Mouse (Mus musculus) bone marrow macrophage, adult 2 months (primary cell): ENCODE measurements around the gene Cfap73. TPM values are rescaled to one million over a fixed set of nuclear protein-coding genes. Genes with fewer than 3 reads are reported as not detected.

Source experiments
- H3K27ac ChIP-seq: 2 replicates; pipeline ENCODE4 v1.5.1; 2012; ENCODE audit warnings: low read depth, low read length; ENCODE audit not compliant: insufficient read depth
- H3K4me1 ChIP-seq: 2 replicates; pipeline ENCODE4 v1.6.1; 2012; ENCODE audit warnings: low read length; ENCODE audit not compliant: control insufficient read depth, insufficient read depth
- H3K4me3 ChIP-seq: 2 replicates; pipeline ENCODE4 v1.5.1; 2012; ENCODE audit warnings: mild to moderate bottlenecking, low read length, moderate library complexity; ENCODE audit not compliant: insufficient read depth
- CTCF ChIP-seq: IDR thresholded peaks from 2 replicates; pipeline ENCODE4 v1.5.1; 2012; ENCODE audit warnings: low read depth, mild to moderate bottlenecking, low read length, moderate library complexity
- POLR2A ChIP-seq: IDR thresholded peaks from 2 replicates; pipeline ENCODE4 v1.6.1; 2012; ENCODE audit warnings: mild to moderate bottlenecking, low read depth, low read length, borderline replicate concordance
- polyA plus RNA-seq: library from polyadenylated mRNA; stranded (reverse); fragments of >200 nt; gene quantifications from 2 replicates; pipeline ENCODE4 v1.2.4, GENCODE M21; 2012; ENCODE audit not compliant: missing spikeins, insufficient read depth, insufficient read length

The Cfap73 gene
- polyA plus RNA-seq, 1 experiment: not detected

DNA sequence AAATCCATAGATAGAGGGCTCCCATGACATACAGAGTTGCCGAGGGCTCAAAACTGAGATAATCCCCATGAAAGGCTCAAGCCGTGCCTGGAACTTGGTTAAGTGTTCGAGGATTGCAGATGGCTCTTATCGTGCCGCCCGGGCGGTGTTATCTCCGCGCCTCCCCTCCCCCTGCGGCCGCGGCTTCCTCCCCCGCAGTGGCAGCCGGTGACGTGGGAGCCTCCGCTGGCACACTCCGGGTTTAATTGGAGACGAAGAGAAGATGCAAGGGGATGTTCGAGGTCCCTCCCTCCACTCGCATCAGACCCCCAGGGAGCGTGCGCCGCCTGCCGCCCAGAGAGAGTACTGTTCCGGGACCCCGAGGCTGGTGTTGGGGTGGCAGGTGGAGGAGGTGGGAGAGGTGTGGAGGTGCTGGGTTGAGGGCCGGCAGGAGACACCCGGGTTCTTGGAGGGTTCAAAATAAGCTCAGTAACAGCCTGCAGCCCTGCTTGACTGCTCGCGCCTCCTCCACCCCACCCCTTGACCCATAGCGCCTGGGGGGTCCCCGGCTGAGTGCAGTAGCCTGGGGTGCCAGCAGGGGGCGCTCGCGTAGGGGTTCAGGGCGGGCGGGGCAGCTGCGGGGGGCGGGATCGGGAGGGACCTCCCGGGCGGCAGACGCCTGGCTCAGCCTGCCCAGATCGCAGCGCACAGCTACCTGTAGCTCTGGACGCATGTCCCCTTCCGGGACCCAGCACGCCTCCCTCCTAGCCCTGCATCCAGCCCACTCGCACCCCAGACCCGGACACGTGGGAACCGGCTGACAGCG lies 14.7 kb upstream of the Cfap73 start, which contains the start of gene Rasal1:
TSS of gene Rasal1 (plus strand) at position 244 of the 805 bp plus-strand sequence.
- TF ChIP-seq POLR2A (no peak), CTCF (peak; percentile 89)
- Histone ChIP-seq H3K27ac (peak within 1 kb of the TSS; percentile 30; the same call in 1 of the 2 replicates), H3K4me1 (peaks cover 16% of the 10 kb centered on the region), H3K4me3 (peak within 1 kb of the TSS; percentile 60)

- H3K4me1 ChIP-seq: peaks cover 21% of the 10 kb centered on the region
- peak overlapping the region; percentile 41 for H3K4me3 ChIP-seq
- no peak for TF ChIP-seq CTCF
- TF ChIP-seq POLR2A: no peak
- H3K27ac ChIP-seq: peak overlapping the region; percentile 30; the same call in 1 of the 2 replicates
These were observed 13.9 kb upstream of the Cfap73 start for GRCm38 (mm10) chr5:120647814-120648491.

GRCm38 (mm10) chr5:120647361-120647760 lies 13.3 kb upstream of the Cfap73 start:
- TF ChIP-seq CTCF (no peak), POLR2A (no peak)
- H3K27ac ChIP-seq: no peak overlapping the region
- peaks cover 21% of the 10 kb centered on the region for H3K4me1 ChIP-seq
- H3K4me3 ChIP-seq: no peak overlapping the region

- Histone ChIP-seq H3K4me1 (peaks cover 21% of the 10 kb centered on the region), H3K27ac (no peak overlapping the region), H3K4me3 (no peak overlapping the region)
- TF ChIP-seq POLR2A: no peak
- TF ChIP-seq CTCF: no peak
These were observed 11.8 kb upstream of the Cfap73 start for GRCm38 (mm10) chr5:120645851-120646250.

GRCm38 (mm10) chr5:120644227-120644626 lies 10.2 kb upstream of the Cfap73 start:
- peaks cover 21% of the 10 kb centered on the region for H3K4me1 ChIP-seq
- TF ChIP-seq CTCF (no peak), POLR2A (no peak)
- no peak overlapping the region for H3K27ac ChIP-seq
- H3K4me3 ChIP-seq: no peak overlapping the region

DNA sequence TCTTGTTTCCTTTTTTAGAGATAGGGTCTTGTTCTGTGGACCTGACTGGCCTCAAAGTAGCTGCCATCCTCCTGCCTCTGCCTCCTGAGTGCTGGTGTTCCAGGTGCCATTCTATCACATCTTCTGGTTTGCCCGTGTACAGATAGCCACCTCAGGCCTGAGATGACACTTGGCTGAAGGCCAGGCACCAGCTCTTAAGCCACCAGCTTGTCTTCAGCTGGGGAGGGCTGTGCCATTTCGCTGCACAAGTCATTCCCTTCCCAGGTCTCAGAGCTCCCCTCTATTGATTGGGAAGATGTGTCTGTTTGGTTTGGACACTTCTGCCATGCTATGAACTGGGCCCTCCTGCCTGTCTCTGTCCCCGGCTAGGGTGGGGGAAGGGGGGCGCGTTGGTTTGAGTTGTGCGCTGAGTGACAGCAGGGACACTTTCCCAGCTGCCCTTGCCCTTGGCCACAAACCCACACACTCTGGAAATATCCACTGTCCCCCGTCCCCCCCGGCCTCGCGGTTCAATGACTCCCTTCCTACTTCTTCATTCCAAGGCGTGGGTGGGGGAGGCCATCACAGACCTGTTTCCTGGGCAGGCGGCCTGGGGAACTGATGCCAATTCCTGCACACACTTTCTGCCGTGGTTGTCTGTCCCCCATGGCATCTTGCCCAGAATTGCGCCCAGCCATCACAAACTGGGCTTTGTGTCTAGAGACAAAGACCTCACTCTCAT lies 9.5 kb upstream of the Cfap73 start:
- no peak overlapping the region for H3K4me3 ChIP-seq
- H3K4me1 ChIP-seq: peaks cover 21% of the 10 kb centered on the region
- peak overlapping the region; percentile 10; the same call in 1 of the 2 replicates for H3K27ac ChIP-seq
- TF ChIP-seq CTCF (0 out of 2 replicates have a peak, but pooled peaks have one; percentile 1), POLR2A (no peak)

DNA sequence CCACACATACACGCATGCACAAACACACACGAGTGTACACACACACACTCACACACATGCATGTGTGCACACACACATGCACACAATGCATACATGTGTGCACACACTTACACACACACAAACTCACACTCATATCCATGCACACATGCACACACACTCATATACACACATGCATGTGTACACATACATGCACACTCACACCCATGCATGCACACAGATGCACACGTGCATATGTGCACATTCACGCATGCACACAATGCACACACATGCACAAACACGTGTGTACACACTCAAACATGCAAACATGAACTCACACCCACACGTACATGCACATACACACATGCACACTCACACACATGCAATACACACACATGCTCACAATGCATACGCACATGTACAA lies 6.1 kb upstream of the Cfap73 start:
- no peak overlapping the region for H3K4me3 ChIP-seq
- no peak for TF ChIP-seq CTCF
- TF ChIP-seq POLR2A: no peak
- peaks cover 11% of the 10 kb centered on the region for H3K4me1 ChIP-seq
- H3K27ac ChIP-seq: no peak overlapping the region

- Histone ChIP-seq H3K4me1 (no peaks in the 10 kb centered on the region), H3K4me3 (no peak overlapping the region), H3K27ac (no peak overlapping the region)
- no peak for TF ChIP-seq CTCF
- TF ChIP-seq POLR2A: no peak
These were observed 1.6 kb upstream of the Cfap73 start for GRCm38 (mm10) chr5:120635633-120636032.

GRCm38 (mm10) chr5:120634860-120635259 lies 825 bp upstream of the Cfap73 start:
- H3K4me3 ChIP-seq: no peak overlapping the region
- TF ChIP-seq CTCF (no peak), POLR2A (no peak)
- no peak overlapping the region for H3K27ac ChIP-seq
- no peaks in the 10 kb centered on the region for H3K4me1 ChIP-seq

- TF ChIP-seq POLR2A (no peak), CTCF (no peak)
- Histone ChIP-seq H3K4me1 (no peaks in the 10 kb centered on the region), H3K4me3 (no peak overlapping the region), H3K27ac (no peak overlapping the region)
These were observed 2.1 kb downstream of the Cfap73 start for GRCm38 (mm10) chr5:120631892-120632291.
